Mouse (Mus musculus): Measurements from ENCODE around the gene Lin52.

The Lin52 gene

DNA sequence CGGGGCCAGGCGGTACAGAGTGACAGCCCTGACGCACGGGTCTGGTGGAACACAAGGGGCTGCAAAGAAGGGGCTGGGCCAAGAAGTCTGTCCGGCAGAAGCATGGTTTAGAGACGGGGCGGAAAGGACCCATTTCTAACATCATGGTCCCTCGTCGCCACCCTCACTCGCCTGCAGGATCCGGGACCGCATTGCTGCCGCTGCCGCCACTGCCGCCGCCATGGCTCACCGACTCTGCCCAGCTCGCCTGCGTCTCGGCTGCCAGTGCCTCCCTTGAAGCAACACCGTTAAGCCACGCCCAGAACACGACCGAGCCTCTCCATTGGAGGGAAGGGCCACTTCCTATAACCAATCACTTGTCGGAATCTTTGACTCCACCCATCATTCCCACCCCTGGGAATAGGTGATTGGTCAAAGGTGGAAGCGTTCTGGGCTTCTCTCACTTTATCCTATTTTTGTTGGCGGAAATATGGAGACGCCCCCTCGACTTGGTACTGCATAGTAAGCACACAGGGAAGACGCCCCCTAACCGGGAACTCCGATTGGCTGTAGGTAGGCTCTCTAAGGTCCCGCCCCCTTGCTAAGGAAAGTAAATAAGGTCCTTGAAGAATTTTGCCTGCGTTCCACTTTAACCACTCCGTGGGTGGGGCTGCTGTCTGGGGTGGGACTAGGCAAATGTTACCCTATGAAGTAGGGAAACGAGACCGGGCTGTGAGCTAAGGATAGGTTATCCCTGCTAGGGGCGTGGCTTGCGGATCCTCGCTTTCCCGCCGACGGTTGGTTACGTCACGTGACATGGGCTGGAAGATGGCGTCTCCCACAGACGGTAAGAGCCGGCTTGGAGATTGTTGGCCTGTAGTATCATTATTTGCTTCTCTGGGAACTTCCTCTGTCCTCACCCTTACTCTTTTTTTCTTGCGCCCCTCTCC, at the start of gene Lin52, which contains the start of gene Aldh6a1:
Gene Lin52 (plus strand): TSS at position 705 of the 929 bp plus-strand sequence.
Gene Aldh6a1 (minus strand): TSS at position 287 of the 929 bp plus-strand sequence.
- DNase-seq (ENCODE audit: extremely low spot score, low spot score) = peak; percentile 92

GRCm38 (mm10) chr12:84402923-84403322, 48.3 kb upstream of the Lin52 start:
- no peak for DNase-seq (ENCODE audit: extremely low spot score, low spot score)

DNA sequence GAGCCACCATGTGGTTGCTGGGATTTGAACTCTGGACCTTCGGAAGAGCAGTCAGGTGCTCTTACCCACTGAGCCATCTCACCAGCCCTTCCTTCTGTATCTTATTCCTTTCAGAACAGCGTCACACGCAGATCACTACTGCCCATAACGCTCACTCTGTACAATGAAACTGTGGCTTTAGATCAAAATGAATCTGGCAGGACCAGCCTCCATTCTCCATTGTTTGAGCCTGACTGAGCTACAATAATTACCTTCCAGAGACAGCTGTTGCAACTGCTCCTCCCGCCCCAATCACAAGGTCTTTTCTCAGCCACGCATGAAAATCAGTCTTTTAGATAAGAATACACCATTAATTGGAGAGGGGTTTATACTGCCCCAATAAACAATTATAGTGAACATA, 46.7 kb upstream of the Lin52 start:
- no peak for DNase-seq (ENCODE audit: extremely low spot score, low spot score)

DNA sequence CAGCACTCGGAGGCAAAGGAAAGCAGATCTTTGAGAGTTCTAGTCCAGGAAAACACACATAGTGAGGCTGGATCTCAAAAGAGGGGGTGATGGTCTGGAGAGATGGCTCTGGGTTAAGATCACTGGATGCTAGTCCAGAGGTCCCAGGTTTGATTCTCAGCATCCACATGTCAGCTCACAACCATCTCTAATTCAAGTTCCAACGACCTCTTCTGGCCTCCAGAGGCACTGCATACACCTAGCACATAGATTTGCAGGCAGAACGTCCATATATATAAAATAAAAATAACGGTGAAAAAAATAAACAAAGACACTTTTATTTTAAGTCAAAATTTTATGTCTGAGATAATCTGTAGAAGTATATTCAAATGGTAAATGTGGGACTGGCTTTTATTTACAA, 44.0 kb upstream of the Lin52 start:
- no peak for DNase-seq (ENCODE audit: extremely low spot score, low spot score)

- no peak for DNase-seq (ENCODE audit: extremely low spot score, low spot score)
Observed at GRCm38 (mm10) chr12:84407874-84408818, 43.1 kb upstream of the Lin52 start.

- peak; percentile 85 for DNase-seq (ENCODE audit: extremely low spot score, low spot score)
Observed at GRCm38 (mm10) chr12:84408819-84409507, 42.3 kb upstream of the Lin52 start, which contains the start of the genes Entpd5 and Bbof1. Gene Entpd5 (minus strand): TSS chr12:84409029. Gene Bbof1 (plus strand): TSS chr12:84409071.

DNA sequence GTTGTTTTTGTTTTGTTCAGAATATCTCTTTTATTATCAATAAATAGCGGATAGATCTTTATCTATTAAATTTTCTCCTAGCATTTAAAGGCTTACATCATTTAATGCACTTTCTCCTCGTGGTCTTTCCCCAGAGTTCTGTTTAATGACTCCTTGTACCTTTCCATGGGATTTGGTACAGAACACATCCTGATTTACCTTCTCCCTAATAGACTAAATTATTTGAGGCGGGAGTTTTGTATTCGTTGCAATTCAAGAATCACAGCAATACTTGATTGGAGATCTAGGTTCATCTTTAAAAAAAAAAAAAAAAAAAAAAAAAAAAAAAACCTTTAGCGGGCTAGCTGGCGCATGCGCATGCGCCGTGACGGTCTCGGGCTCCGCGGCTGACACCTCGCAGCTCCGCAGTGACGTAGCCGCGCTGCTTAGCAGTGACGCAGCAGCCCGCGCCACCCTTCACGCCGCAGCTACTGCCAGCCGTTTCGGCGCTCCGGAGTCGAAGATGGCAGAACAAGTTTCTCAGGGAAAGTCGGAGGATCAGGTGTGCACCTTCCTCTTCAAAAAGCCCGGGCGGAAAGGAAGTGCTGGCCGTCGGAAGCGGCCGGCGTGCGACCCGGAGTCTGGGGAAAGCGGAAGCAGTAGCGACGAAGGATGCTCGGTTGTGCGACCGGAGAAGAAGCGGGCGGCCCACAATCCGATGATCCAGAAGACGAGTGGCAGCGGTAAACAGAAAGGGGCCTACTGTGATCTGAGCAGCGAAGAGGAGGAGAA, 34.2 kb upstream of the Lin52 start, which contains the start of gene Rnf113a2:
Gene Rnf113a2 (plus strand): TSS at position 363 of the 771 bp plus-strand sequence.
- DNase-seq (ENCODE audit: extremely low spot score, low spot score) = peak; percentile 83

DNA sequence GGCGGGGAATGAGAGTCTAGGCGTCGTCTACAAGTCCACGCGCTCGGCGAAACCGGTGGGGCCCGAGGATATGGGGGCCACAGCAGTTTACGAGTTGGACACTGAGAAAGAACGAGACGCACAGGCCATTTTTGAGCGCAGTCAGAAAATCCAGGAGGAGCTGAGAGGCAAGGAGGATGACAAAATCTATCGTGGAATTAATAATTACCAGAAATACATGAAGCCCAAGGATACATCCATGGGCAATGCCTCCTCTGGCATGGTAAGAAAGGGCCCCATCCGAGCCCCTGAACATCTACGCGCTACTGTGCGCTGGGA, 33.7 kb upstream of the Lin52 start:
- no peak for DNase-seq (ENCODE audit: extremely low spot score, low spot score)

DNA sequence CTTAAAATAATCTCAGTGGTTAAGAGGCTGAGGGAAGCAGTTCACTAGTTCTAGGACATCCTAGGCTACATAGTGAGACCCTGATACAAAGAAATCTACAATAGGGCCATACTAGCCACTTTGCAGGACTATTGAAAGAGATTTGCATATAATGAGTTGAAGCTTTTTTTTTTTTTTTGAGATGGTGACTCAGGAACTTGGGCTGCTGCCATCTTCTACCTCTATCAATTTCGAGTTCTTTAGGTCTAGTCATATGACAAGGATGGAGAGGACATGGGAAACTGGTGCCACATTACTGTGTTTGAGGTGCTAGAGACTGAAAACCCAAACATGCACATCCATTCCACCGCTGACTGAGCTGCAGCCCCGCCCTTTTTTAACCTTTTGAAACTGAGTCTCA, 27.2 kb upstream of the Lin52 start:
- DNase-seq (ENCODE audit: extremely low spot score, low spot score) = no peak

- no peak for DNase-seq (ENCODE audit: extremely low spot score, low spot score)
Observed at GRCm38 (mm10) chr12:84429825-84430224, 21.4 kb upstream of the Lin52 start.

DNA sequence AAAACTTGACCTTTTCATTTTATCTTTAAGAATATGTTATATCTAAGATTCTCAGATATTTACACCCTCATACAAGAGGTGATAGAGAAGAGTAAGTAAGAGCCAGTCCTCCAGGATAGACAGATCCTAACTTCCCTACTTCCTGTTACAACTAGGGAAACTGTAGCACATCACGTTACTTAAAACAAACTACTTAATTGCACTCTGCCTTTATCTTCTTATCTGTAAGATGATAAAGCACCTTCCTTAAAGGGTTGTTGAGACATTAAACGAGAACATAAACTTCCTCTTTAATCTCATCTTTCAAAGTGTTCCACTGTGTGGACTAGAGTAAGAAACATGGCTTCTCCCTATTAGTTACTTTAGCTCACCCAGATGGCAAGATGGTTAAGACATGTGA, 12.5 kb upstream of the Lin52 start:
- no peak for DNase-seq (ENCODE audit: extremely low spot score, low spot score)

DNA sequence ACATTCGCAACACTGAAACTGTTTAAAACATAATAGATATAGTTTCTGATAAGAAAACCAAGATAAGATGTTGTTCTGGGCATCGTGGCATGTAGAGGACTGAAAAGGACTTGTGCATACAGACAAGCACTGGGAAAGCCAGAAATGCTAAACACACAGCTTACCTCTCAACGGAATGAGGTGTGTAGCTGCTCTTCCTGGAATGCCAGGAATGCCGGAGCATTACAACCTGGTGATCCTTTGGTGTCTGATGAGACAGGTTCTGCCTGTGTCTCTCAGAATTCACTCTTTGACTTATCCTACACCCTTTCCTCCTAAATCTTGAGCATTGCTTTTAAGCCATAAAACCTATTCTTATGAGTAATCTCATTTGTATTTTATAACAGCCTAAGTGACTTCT, 8.7 kb upstream of the Lin52 start:
- DNase-seq (ENCODE audit: extremely low spot score, low spot score) = no peak

DNA sequence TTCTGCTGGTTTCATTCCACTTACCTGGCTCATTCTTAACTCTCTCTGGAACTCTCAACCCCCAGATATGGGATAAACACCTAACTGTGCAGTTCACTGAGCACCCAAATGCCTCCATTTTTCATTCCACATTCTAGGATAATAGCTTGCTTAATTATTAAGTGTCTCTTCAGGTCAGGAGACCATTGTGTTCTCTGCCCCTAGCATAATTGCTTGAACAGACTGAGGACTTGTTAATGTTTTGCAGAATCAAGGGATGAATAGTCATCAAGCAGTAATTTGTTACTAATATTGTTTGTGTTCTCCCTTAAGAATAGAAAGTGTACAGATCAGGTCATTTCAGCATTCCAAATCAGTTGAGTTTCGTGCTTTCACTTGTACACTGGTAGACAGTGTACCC, 3.8 kb upstream of the Lin52 start:
- DNase-seq (ENCODE audit: extremely low spot score, low spot score) = no peak

- DNase-seq (ENCODE audit: extremely low spot score, low spot score) = no peak
Observed at GRCm38 (mm10) chr12:84448181-84448580, 3.0 kb upstream of the Lin52 start.

DNA sequence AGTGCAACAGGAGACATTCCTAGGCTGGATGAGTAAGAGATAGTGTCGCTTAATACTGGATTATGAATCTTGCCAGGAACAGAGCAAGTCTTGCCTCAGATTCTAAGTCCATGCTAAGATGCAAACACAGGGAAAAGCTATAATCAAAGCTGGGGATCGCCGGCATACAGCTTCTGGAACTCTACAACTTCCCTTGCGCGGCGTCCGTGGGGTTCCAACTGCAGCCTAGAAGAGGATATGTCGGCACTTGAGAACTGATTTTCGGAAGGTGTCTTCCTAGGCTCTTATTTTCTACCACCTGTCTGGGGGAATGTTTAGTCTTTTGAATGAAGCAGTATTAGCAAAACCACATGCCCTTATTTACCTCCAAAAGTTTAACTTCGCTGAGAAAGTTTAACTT, 1.3 kb upstream of the Lin52 start:
- no peak for DNase-seq (ENCODE audit: extremely low spot score, low spot score)

- no peak for DNase-seq (ENCODE audit: extremely low spot score, low spot score)
Observed at GRCm38 (mm10) chr12:84450351-84450717, 888 bp upstream of the Lin52 start.

- no peak for DNase-seq (ENCODE audit: extremely low spot score, low spot score)
Observed at GRCm38 (mm10) chr12:84451801-84452200, 579 bp downstream of the Lin52 start.

DNA sequence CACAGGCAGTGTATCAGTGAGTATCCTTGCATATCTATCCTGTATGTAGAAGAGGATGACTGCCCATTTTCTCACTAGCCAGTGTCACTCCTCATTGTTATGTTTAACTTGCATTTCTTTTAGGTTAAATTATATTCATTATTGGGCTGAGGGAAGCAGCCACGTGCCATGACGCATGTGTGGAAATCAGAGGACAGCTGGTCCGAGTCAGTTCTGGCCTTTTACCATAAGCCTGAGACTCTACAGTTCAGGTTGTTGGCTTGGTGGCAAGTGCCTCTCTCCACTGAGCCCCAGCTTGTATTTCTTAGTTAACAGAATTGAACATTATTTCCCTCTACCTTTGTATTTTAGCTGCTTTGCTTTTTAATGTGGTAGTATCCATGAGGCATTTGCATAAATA, 5.7 kb downstream of the Lin52 start:
- no peak for DNase-seq (ENCODE audit: extremely low spot score, low spot score)

DNA sequence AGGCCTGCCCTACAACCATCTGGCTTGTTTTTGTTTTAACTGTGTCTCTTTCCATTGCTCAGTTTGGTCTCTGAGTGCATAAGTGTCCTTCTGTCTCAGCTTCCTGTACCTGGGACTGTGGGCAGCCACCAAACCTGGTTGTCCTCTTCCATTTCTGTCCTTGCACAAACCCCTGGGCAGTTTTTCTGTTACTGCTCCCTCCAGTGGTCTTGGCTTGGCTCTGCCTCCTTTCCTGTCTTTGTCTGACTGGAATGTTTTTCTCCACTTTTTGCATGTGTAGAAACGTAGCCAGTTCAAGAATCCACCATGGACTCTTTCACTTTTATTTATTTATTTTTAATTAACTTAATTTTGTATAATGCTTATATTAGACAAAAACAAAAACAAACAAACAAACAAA, 8.6 kb downstream of the Lin52 start:
- DNase-seq (ENCODE audit: extremely low spot score, low spot score) = no peak

DNA sequence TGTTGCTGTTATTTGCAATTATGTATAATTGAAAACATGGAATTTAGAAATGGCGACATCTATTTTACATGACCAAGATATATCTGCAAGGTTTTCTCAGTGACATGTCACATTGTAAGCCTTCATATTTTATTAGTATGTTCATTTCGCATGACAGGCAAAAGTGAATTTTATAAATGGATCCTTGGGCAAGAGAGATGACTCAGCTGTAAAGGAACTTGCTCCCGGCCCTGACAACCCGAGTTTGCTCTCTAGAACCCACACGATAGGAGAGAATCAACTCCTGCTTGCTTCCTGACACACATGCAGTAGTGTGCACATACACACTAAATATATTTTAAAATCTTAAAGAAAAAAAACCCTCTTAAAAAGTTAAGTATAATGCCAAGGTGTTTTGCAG, 10.2 kb downstream of the Lin52 start:
- DNase-seq (ENCODE audit: extremely low spot score, low spot score) = no peak

DNA sequence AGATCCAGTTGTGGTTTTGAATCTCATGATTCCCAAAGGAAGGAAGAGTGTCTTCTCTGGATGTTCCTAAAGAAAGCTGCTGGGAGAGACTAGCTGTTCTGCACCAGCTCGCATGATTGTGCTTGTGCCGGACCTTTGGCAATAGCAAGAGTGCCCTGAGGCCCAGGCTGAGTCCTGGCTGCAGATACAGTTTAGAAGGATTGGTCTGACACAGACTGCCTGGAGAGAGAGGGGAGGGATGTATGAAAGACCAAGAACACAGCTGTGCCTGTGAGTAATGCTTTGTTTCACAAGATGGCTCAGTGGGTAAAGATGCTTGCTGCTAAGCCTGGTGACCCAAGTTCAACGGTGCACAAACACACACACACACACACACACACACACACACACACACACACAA, 11.6 kb downstream of the Lin52 start:
- DNase-seq (ENCODE audit: extremely low spot score, low spot score) = no peak

Measured in neural tube, embryonic 10.5 days (tissue).